Mouse (Mus musculus): ENCODE results near the gene Rhbdd1. TPM values are rescaled to one million over a fixed set of nuclear protein-coding genes. Genes with fewer than 3 reads are reported as not detected.

Gene Rhbdd1
- polyA plus RNA-seq, 1 experiment from 2014 or later: 12.7 TPM

DNA sequence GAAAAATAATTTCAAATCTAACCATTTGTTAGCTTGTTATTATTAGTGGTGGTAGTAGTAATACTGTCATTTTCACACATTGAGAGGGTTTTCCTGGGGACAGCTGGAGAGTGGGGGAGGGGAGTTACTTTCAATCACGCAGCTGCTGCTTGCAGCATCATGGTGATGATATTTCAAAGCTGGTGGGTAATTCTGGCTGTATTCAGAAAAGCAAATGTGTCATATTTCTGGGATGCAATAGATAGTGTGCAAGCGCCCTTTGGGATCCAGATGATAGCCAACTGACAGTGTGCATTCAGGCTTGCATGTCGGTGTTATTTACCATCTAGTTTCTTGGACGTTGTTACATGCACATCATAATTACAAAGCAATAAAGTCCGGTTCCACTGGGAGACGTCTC is 4.2 kb downstream of the Rhbdd1 start:
- Histone ChIP-seq H3K27ac (ENCODE audit: low read length) (no peak overlapping the region), H3K4me3 (ENCODE audit: low read length) (no peak overlapping the region), H3K9me3 (ENCODE audit: control insufficient read depth, low read length) (no peaks in the 10 kb centered on the region), H3K36me3 (ENCODE audit: control insufficient read depth, insufficient read depth, low read length) (no peaks in the 10 kb centered on the region), H3K4me1 (ENCODE audit: control insufficient read depth, insufficient read depth, low read length) (peaks cover 5% of the 10 kb centered on the region; the same call in 1 of the 2 replicates), H3K9ac (ENCODE audit: low read depth, low read length) (no peak overlapping the region), H3K4me2 (ENCODE audit: low read depth, low read length) (no peak overlapping the region), H3K27me3 (replicated peaks; ENCODE audit: control insufficient read depth, insufficient read depth, low read length) (no peaks in the 10 kb centered on the region)
- no peak for ATAC-seq
- 71% methylated on average over 6 of the region's 6 CpGs for WGBS

- Histone ChIP-seq H3K4me2 (ENCODE audit: low read depth, low read length) (no peak overlapping the region), H3K27ac (ENCODE audit: low read length) (no peak overlapping the region), H3K9ac (ENCODE audit: low read depth, low read length) (no peak overlapping the region), H3K4me3 (ENCODE audit: low read length) (no peak overlapping the region), H3K27me3 (replicated peaks; ENCODE audit: control insufficient read depth, insufficient read depth, low read length) (no peaks in the 10 kb centered on the region), H3K36me3 (ENCODE audit: control insufficient read depth, insufficient read depth, low read length) (no peaks in the 10 kb centered on the region), H3K9me3 (ENCODE audit: control insufficient read depth, low read length) (no peaks in the 10 kb centered on the region), H3K4me1 (ENCODE audit: control insufficient read depth, insufficient read depth, low read length) (peaks cover 5% of the 10 kb centered on the region; the same call in 1 of the 2 replicates)
- 84% methylated on average over 10 of the region's 10 CpGs for WGBS
- no peak for ATAC-seq
Measured at GRCm38 (mm10) chr1:82320864-82321263, 4.6 kb downstream of the Rhbdd1 start.

DNA sequence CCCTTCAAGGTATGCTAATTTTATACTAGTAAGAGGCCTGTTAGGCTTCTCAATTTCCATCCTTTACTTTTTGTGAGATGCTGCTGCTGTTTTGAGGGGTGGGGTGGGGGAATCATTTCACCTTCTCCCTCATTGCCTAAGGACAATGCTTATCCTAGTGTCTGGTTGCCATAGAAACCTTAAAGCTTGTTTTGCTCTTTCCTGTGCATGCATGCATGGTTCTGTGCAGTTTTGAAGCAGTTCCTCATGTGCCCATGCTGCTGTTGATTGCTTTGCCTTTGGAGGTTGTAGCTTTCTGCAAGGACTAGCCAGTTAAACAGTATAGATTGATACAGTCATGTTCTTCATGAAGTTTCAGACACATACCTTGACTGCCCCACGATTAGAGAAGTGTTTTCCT is 5.2 kb downstream of the Rhbdd1 start:
- H3K27me3 ChIP-seq (replicated peaks; ENCODE audit: control insufficient read depth, insufficient read depth, low read length): no peaks in the 10 kb centered on the region
- 80% methylated on average over 1 of the region's 1 CpGs for WGBS

GRCm38 (mm10) chr1:82324131-82324785 is 8.0 kb downstream of the Rhbdd1 start:
- H3K9me3 ChIP-seq (ENCODE audit: control insufficient read depth, low read length): no peaks in the 10 kb centered on the region
- ATAC-seq: no peak
- no peaks in the 10 kb centered on the region for H3K27me3 ChIP-seq (replicated peaks; ENCODE audit: control insufficient read depth, insufficient read depth, low read length)
- H3K4me2 ChIP-seq (ENCODE audit: low read depth, low read length): no peak overlapping the region
- H3K4me1 ChIP-seq (ENCODE audit: control insufficient read depth, insufficient read depth, low read length): no peaks in the 10 kb centered on the region; the same call in 1 of the 2 replicates
- no peak overlapping the region for H3K27ac ChIP-seq (ENCODE audit: low read length)
- no peak overlapping the region for H3K4me3 ChIP-seq (ENCODE audit: low read length)
- H3K36me3 ChIP-seq (ENCODE audit: control insufficient read depth, insufficient read depth, low read length): no peaks in the 10 kb centered on the region
- H3K9ac ChIP-seq (ENCODE audit: low read depth, low read length): no peak overlapping the region
- WGBS: 33% methylated on average over 4 of the region's 4 CpGs

More for the DNA sequence above, 5.2 kb downstream of the Rhbdd1 start:
- no peaks in the 10 kb centered on the region for H3K36me3 ChIP-seq (ENCODE audit: control insufficient read depth, insufficient read depth, low read length)
- H3K4me3 ChIP-seq (ENCODE audit: low read length): no peak overlapping the region
- H3K9me3 ChIP-seq (ENCODE audit: control insufficient read depth, low read length): no peaks in the 10 kb centered on the region
- H3K4me1 ChIP-seq (ENCODE audit: control insufficient read depth, insufficient read depth, low read length): peaks cover 5% of the 10 kb centered on the region; the same call in 1 of the 2 replicates
- no peak for ATAC-seq
- H3K27ac ChIP-seq (ENCODE audit: low read length): no peak overlapping the region
- no peak overlapping the region for H3K9ac ChIP-seq (ENCODE audit: low read depth, low read length)
- no peak overlapping the region for H3K4me2 ChIP-seq (ENCODE audit: low read depth, low read length)

GRCm38 (mm10) chr1:82326120-82326519 is 9.9 kb downstream of the Rhbdd1 start:
- no peaks in the 10 kb centered on the region for H3K36me3 ChIP-seq (ENCODE audit: control insufficient read depth, insufficient read depth, low read length)
- no peaks in the 10 kb centered on the region for H3K27me3 ChIP-seq (replicated peaks; ENCODE audit: control insufficient read depth, insufficient read depth, low read length)
- no peaks in the 10 kb centered on the region; the same call in 1 of the 2 replicates for H3K4me1 ChIP-seq (ENCODE audit: control insufficient read depth, insufficient read depth, low read length)
- no peak overlapping the region for H3K27ac ChIP-seq (ENCODE audit: low read length)
- 81% methylated on average over 5 of the region's 5 CpGs for WGBS
- H3K9ac ChIP-seq (ENCODE audit: low read depth, low read length): no peak overlapping the region
- H3K9me3 ChIP-seq (ENCODE audit: control insufficient read depth, low read length): no peaks in the 10 kb centered on the region
- no peak overlapping the region for H3K4me3 ChIP-seq (ENCODE audit: low read length)
- no peak overlapping the region for H3K4me2 ChIP-seq (ENCODE audit: low read depth, low read length)
- ATAC-seq: no peak

DNA sequence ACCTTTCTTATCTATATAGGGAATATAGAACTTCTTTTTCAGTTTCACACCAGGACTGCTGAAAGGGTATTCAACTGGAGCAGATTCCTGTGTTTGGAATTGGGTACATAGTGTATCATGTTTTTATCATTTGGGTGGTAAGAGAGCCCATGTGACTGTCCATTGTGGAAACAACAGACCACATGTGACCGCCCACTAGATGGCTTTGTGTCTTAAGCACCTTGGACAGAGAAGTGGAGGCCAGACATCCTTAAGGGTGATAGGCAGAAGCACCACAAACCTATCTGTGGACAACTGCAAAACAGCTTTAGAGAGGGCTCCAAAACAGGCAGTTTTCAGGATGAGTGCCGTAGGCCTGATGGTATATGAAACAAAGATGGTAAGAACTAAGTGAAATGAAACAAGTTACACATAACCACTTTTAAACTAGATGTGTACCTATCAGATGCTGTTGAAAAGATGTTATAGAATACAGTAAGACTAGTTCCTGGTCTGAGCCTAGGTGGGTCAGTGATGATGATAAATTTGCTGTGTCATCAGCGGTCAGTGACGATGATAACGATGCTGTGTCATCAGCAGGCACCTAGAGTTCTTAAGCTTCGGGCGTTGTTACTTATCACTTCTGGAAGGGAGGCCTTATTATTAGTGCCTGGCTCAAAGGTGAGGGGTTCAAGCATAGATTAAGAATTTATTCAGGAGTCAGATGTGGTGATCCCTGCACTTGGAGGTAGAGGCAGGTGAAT is 12.0 kb downstream of the Rhbdd1 start:
- Histone ChIP-seq H3K9me3 (ENCODE audit: control insufficient read depth, low read length) (no peaks in the 10 kb centered on the region), H3K4me1 (ENCODE audit: control insufficient read depth, insufficient read depth, low read length) (no peaks in the 10 kb centered on the region; the same call in 1 of the 2 replicates), H3K4me2 (ENCODE audit: low read depth, low read length) (no peak overlapping the region), H3K4me3 (ENCODE audit: low read length) (no peak overlapping the region), H3K9ac (ENCODE audit: low read depth, low read length) (no peak overlapping the region), H3K27me3 (replicated peaks; ENCODE audit: control insufficient read depth, insufficient read depth, low read length) (no peaks in the 10 kb centered on the region), H3K27ac (ENCODE audit: low read length) (no peak overlapping the region), H3K36me3 (ENCODE audit: control insufficient read depth, insufficient read depth, low read length) (no peaks in the 10 kb centered on the region)
- ATAC-seq: no peak
- WGBS: 90% methylated on average over 7 of the region's 7 CpGs

GRCm38 (mm10) chr1:82329237-82329953 is 13.1 kb downstream of the Rhbdd1 start:
- Histone ChIP-seq H3K4me1 (ENCODE audit: control insufficient read depth, insufficient read depth, low read length) (no peaks in the 10 kb centered on the region), H3K4me2 (ENCODE audit: low read depth, low read length) (no peak overlapping the region), H3K27me3 (replicated peaks; ENCODE audit: control insufficient read depth, insufficient read depth, low read length) (no peaks in the 10 kb centered on the region), H3K27ac (ENCODE audit: low read length) (no peak overlapping the region), H3K9ac (ENCODE audit: low read depth, low read length) (no peak overlapping the region), H3K9me3 (ENCODE audit: control insufficient read depth, low read length) (no peaks in the 10 kb centered on the region), H3K36me3 (ENCODE audit: control insufficient read depth, insufficient read depth, low read length) (no peaks in the 10 kb centered on the region), H3K4me3 (ENCODE audit: low read length) (no peak overlapping the region)
- whole genome bisulfite sequencing: 76% methylated on average over 4 of the region's 4 CpGs
- ATAC-seq: no peak

- H3K9me3 ChIP-seq (ENCODE audit: control insufficient read depth, low read length): no peaks in the 10 kb centered on the region
- H3K36me3 ChIP-seq (ENCODE audit: control insufficient read depth, insufficient read depth, low read length): no peaks in the 10 kb centered on the region
- H3K27ac ChIP-seq (ENCODE audit: low read length): no peak overlapping the region
- no peak for ATAC-seq
- H3K4me3 ChIP-seq (ENCODE audit: low read length): no peak overlapping the region
- H3K4me1 ChIP-seq (ENCODE audit: control insufficient read depth, insufficient read depth, low read length): no peaks in the 10 kb centered on the region
- H3K9ac ChIP-seq (ENCODE audit: low read depth, low read length): no peak overlapping the region
- H3K4me2 ChIP-seq (ENCODE audit: low read depth, low read length): no peak overlapping the region
- H3K27me3 ChIP-seq (replicated peaks; ENCODE audit: control insufficient read depth, insufficient read depth, low read length): no peaks in the 10 kb centered on the region
Measured at GRCm38 (mm10) chr1:82329954-82330247, 13.6 kb downstream of the Rhbdd1 start.

- no peak overlapping the region for H3K9ac ChIP-seq (ENCODE audit: low read depth, low read length)
- no peaks in the 10 kb centered on the region for H3K27me3 ChIP-seq (replicated peaks; ENCODE audit: control insufficient read depth, insufficient read depth, low read length)
- no peak overlapping the region for H3K4me3 ChIP-seq (ENCODE audit: low read length)
- ATAC-seq: peak; percentile 74
- no peaks in the 10 kb centered on the region for H3K9me3 ChIP-seq (ENCODE audit: control insufficient read depth, low read length)
- H3K4me1 ChIP-seq (ENCODE audit: control insufficient read depth, insufficient read depth, low read length): no peaks in the 10 kb centered on the region
- H3K4me2 ChIP-seq (ENCODE audit: low read depth, low read length): no peak overlapping the region
- no peaks in the 10 kb centered on the region for H3K36me3 ChIP-seq (ENCODE audit: control insufficient read depth, insufficient read depth, low read length)
- no peak overlapping the region for H3K27ac ChIP-seq (ENCODE audit: low read length)
- 69% methylated on average over 3 of the region's 3 CpGs for WGBS
Measured at GRCm38 (mm10) chr1:82334506-82334905, 18.3 kb downstream of the Rhbdd1 start.
